Mouse (Mus musculus) kidney, adult 18-20 months (tissue): ENCODE data around the gene Bcap29.
A peak's percentile ranks its signal among the peaks of the same experiment; 100 is the strongest.

ENCODE experiments used
- DNase-seq: peaks from one replicate; pipeline ENCODE4 v3.0.0; 2021

The Bcap29 gene

DNA sequence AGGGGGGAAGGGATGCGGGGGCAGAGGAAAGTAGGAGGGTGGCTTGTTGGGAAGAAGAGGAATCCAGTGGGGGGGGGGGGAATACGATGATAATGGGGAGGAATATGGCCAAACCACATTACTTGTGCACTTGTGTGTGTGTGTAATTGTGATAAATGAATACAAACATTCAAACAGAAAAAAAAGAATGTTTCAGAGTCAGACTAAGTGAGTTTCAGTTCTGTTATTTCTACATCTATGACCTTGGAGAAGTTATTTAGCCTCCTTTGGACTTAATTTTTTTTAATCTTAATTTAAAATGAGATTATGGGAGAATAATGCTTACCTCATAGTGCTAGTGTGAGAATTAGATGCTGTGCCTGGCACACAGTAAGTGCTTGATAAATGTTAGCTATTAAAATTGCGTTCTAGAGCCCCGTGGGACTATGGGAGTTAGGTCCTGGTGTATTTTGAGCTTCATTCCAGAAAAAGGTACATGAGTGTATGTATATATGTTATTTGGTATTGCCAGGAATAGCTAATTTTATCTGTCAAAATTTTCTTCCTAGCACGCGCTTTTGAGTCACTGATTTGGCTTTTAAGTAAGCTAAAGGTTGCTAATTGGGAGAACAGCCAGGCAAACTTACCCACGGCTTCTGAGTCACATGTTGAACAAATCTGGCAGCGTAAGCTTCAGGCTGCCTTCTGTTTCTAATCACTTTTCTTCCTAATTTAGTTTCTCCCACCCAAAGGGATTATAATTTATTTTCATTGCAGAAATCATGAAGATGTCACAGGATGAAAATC is 55.6 kb downstream of the Bcap29 start:
- no peak for DNase-seq

DNA sequence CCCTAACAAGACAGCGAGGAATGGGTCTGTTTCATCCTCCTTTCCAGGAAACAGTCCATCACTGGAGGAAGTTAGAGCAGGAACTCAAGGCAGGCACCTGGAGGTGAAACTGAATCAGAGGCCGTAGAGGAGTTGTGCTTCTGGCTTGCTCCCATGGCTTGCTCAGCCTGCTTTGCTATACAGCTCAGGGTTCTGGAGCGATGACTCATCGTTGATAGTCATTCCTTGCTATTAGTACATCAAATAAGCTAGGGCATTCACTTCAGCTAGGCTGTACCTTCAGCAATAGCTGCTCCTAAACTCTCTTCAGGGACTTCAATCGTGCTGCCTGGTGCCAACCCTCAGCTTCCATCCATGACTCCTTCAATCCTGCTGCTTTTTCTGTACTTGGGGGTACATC is 60.0 kb downstream of the Bcap29 start:
- DNase-seq = no peak

DNA sequence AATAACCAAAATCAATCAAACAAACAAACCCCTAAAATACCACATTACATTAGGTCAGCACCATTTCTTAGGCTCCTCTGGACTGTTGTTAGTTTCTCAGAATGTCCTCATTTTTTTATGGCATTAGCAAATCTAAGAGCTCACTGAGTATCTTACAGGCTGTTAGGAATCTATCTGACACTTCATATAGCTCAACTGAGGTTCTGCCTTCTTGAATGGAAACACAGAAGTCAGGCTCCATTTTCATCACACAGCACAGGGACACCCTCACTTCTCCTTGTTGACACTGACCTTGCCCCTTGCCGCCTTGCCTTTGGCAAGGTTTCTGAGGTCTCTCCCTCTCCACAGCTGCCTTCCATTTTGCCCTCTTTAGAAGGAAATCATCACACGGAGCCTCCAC is 64.7 kb downstream of the Bcap29 start:
- no peak for DNase-seq

DNA sequence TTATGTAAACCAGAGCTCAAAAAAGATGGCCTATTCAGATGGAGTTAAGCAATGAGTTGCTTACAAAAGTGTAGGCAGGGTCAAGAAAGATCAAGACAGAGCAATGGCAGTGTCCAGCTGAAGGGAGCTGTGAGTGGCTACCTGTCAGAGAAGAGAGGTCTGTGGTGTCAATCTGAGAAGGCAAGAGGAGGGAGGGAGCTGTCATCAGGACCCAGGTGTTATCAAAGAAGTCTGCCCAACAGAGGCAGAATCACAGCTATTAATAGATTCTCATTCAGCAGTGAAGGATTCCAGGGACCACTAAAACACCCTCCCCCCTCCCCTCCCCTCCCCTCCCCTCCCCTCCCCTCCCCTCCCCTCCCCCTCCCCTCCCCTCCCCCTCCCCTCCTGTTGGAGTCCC is 65.8 kb downstream of the Bcap29 start:
- DNase-seq = no peak

DNA sequence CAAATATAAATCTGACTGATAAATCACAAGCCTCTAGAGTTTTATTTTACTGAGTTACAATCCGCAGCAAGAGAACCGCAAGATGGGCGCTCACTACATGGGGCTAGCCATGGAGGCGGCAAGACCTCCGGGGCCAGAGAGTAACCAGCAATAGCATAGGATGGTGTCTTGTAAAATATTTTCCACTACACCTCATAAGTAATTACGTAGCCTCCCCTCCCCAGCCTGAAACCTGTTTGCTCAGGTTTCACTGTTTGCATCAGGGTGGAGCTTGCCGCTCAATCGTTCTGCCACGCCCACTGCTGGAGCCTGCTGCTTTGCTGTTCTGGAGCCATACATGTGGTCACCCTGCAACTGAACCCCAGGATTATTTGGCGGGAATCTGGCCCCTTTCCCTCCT is 66.9 kb downstream of the Bcap29 start:
- peak; percentile 18 for DNase-seq

DNA sequence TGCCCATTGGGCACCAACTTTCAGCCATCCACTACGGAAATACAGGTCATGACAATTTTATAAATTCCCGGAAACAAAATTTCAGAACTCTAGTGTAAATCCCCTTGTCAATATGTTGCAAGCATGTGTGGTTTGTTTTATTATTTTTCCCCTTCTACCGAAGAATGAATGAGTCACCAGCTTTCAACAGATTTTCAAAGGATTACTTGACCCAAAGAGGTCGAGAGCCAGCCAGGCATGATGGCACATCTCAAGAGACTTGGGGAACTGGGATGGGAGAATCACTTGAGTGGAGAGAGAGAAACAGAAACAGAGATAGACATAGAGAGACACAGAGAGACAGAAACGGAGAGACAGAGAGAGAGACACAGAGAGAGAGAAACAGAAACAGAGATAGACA is 73.7 kb downstream of the Bcap29 start:
- no peak for DNase-seq

DNA sequence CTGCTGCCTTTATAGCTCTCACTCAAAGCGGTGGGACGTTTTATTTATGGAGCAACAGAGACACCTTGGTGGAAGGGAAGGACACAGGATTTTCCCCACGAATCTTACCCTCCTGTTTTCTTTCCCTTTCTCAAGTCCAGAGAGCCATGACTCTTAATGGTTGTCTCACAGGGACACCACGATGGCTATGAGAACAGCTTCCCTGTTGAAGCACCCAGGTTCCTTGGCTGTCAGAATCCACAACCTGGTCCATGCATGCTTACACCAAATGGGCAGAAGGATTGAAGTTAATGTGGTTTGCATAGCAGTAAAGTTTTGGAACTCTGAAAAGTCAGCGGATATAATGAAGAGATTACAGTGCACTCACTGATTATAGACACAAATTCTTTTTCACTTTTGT is 74.5 kb downstream of the Bcap29 start:
- DNase-seq = no peak

DNA sequence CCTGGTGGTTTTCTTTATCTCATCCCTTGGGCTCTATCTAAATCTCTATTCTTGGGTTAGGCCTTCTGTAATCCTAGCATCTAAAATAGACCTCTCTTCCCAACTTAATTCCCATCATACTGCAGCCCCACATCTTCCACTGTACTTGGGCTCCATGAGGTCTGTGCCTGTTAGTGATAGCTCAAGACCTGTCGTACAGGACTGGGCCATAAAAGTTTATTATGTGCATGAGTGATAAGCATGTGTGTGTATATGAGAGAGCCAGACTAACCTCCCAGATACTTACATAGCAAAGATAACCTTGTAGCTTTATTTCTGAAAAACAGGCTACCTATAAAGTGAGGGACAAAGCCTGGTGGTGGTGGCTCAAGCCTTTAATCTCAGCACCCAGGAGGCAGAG is 80.1 kb downstream of the Bcap29 start:
- DNase-seq = no peak

DNA sequence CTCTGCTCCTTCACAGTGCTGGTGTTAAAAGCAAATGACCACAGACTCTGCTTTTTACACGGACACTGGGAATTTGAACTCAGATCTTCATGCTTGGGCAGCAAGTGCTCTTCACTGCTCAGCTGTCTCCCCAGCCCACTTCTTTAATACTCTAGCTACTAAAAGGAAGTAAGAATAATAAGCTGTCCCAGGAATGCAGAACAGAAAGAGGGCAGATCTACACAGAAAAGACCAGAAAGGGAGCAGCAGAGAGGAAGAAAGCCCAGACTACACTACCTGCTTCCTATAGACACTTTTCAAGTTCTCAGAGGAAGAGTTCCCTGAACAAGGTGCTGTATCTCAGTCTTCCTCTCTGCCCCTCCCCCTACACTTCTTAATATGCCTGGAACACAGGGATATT is 83.2 kb downstream of the Bcap29 start:
- no peak for DNase-seq

DNA sequence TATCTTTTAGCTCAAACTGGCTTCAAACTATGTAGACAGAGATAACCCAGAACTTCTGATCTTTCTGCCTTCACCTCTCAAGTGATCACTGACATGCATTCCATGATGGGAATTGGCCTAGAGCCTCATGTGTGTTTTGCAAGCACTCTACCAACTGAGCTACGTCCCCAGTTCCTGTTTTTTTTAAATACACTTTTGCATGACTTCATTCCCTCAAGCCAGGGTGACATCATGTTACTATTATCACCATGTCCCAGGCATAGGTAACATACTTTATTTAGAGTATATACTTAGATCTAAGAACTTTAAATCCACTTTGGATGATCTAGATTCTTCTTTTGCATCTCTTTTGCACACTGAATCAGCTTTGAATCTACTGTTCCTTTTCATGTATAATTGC is 88.4 kb downstream of the Bcap29 start:
- DNase-seq = no peak

DNA sequence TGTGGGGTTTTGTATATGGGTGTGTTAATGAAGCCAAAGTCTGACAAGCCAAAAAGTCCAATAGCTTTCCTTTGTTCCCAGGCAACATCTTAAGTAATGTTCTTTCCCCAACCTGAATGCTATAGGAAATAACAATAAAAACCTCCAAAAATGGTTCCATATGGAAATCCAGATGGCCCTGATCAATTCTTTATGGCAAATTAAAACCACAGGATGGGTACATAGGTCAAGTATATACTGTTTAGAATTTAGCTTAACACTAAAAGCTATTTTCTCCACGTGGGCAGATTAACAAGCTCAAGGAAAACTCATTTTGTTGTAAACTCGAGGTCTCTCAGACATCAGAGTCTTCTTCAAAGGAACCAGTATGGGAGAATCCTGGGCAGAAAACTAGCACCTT is 89.2 kb downstream of the Bcap29 start:
- no peak for DNase-seq

DNA sequence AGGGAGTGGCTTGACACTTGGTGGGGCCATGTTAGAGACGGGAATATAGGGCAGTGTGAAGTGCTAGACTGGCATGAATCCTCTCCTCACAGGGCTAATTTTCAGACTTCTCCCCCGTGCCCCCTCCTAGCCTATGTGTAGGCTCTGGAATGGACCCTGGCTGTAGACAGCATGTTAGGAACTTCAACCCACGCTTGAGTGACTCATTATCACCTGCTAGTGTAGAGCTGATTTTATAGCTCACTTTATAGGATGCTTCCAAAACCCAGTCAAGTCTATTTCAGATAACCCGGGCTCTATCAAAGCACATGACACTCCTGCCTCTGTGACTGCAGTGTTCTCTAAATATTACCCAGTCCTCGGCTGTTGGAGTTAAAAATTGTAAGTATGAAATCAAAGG is 92.9 kb downstream of the Bcap29 start:
- DNase-seq = no peak
